Mouse (Mus musculus) limb, embryonic 14.5 days (tissue): ENCODE data around the gene Nfix. TPM values are rescaled to one million over a fixed set of nuclear protein-coding genes. Genes with fewer than 3 reads are reported as not detected.

Experiments
- ATAC-seq: fragments of 200-750 bp; cut with Nextera tagmentation; 2 replicates; pipeline ENCODE4 v1.8.0; 2017; ENCODE audit warnings: low read depth, moderate number of reproducible peaks, moderate TSS enrichment; ENCODE audit not compliant: low FRiP score
- DNase-seq: peaks from one replicate; pipeline ENCODE4 v3.0.0-alpha.2; 2015; ENCODE audit warnings: low spot score
- H3K27ac ChIP-seq: fragments of 300-500 bp; sonication (generic); replicated peaks from 2 replicates; pipeline ENCODE4 v1.5.1; 2014; ENCODE audit warnings: low read depth, mild to moderate bottlenecking, low read length, moderate library complexity, mixed read lengths
- H3K27me3 ChIP-seq: fragments of 300-500 bp; sonication (generic); 2 replicates; pipeline ENCODE4 v1.6.1; 2014; ENCODE audit warnings: low read length, mixed read lengths; ENCODE audit not compliant: control insufficient read depth, insufficient read depth
- H3K36me3 ChIP-seq: fragments of 300-500 bp; sonication (generic); 2 replicates; pipeline ENCODE4 v1.6.1; 2014; ENCODE audit warnings: mild to moderate bottlenecking, low read length, moderate library complexity, mixed read lengths; ENCODE audit not compliant: control insufficient read depth, insufficient read depth
- H3K4me1 ChIP-seq: fragments of 300-500 bp; sonication (generic); 2 replicates; pipeline ENCODE4 v1.6.1; 2014; ENCODE audit warnings: antibody characterized with exemption, low read length, mixed read lengths; ENCODE audit not compliant: control insufficient read depth, insufficient read depth
- H3K4me2 ChIP-seq: fragments of 300-500 bp; sonication (generic); replicated peaks from 2 replicates; pipeline ENCODE4 v1.6.1; 2014; ENCODE audit warnings: low read depth, mild to moderate bottlenecking, low read length, moderate library complexity; ENCODE audit not compliant: severe bottlenecking
- H3K4me3 ChIP-seq: fragments of 300-500 bp; sonication (generic); replicated peaks from 2 replicates; pipeline ENCODE4 v1.5.1; 2014; ENCODE audit warnings: low read length
- H3K9ac ChIP-seq: fragments of 300-500 bp; sonication (generic); 2 replicates; pipeline ENCODE4 v1.6.1; 2014; ENCODE audit warnings: mild to moderate bottlenecking, low read depth, low read length, moderate library complexity; ENCODE audit not compliant: severe bottlenecking
- H3K9me3 ChIP-seq: fragments of 300-500 bp; sonication (generic); 2 replicates; pipeline ENCODE4 v1.6.1; 2016; ENCODE audit warnings: low read length; ENCODE audit not compliant: control insufficient read depth
- POLR2A ChIP-seq: fragments of 200-500 bp; IDR thresholded peaks from 2 replicates; pipeline ENCODE4 v1.8.0; 2012; ENCODE audit warnings: inconsistent platforms, mild to moderate bottlenecking, moderate library complexity, borderline replicate concordance; ENCODE audit not compliant: insufficient read depth, insufficient read length; ENCODE audit errors: extremely low read depth
- WGBS: fragments of 180-500 bp; shearing (Covaris S2); extraction: QIAGEN DNeasy Blood & Tissue Kit; methylation state at CpG from one replicate; pipeline ENCODE4 v1.1.7; 2014; 5-methylcytosine and 5-hydroxymethylcytosine counted together
- polyA plus RNA-seq, 2 experiments: library from polyadenylated mRNA; depleted of rRNA in 1 of 2; stranded (reverse) in 1 of 2; unstranded in 1 of 2; fragments of >200 nt; fragmentation: Nextera tagmentation in 1 of 2; extraction: Ambion mirVana in 1 of 2; gene quantifications; 2 replicates each; pipeline versions ENCODE4 v1.2.1 to v1.2.3; 2012 to 2014

The Nfix gene
- polyA plus RNA-seq, 2 experiments = 81.2 to 100 TPM

DNA sequence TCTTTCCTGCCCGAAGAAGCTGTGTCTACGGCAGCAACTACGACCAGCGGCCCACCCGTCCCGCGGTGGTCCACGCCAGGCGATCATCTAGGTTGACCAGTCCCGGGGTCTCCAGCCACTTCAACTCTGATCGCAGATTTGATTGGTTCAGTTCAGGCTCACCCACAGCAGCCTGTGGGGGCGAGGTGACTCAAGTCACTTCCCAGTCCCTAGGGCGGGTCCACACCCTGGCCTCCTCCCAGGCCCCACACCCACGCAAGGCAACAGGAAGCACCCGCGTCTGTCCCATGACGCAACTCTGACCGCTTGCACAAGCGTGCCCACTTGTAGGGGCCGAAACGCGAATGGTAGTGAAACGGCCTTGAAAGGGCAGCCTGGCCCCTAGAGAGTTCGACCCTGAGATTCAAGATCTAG lies 138.7 kb downstream of the Nfix start:
- under 1% methylated on average over 24 of the region's 24 CpGs for WGBS
- H3K9me3 ChIP-seq = no peaks in the 10 kb centered on the region
- H3K4me3 ChIP-seq = peak overlapping the region; percentile 66
- no peaks in the 10 kb centered on the region for H3K27me3 ChIP-seq
- H3K4me2 ChIP-seq = peak overlapping the region; percentile 81
- H3K36me3 ChIP-seq = no peaks in the 10 kb centered on the region
- TF ChIP-seq POLR2A = no peak
- no peak for ATAC-seq
- peaks cover 45% of the 10 kb centered on the region for H3K4me1 ChIP-seq
- peak overlapping the region; percentile 89 for H3K9ac ChIP-seq
- peak overlapping the region; percentile 91 for H3K27ac ChIP-seq
- peak; percentile 54 for DNase-seq

DNA sequence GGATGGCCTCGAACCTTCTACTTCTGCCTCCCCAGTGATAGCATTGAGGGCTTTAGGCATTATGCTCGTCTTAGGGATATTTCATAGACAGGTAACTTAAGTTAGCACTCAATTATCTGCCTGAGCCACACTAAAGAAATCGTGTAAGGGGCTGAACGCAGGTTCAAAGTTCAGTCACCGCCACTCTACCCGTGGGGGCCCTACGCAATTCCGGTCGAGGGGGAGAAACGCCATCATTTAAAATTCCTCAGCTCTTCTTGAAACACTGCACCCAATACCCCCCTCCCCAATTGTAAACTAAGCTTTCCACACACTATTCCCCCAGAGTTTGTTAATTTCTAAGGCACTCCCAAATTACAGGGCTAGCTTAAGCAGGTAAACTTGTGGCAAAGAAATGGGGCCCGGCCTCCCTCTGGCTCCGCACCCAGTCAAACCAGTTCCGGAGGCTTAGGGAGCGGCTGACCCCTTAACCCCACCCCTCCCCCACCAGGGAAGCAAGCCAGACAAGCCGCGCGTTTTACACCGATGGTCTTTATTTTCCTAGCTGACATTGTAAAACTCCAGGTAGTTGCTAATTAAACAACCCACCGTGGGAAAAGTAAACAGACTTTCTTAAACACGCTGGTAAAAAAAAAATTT lies 139.2 kb downstream of the Nfix start:
- Histone ChIP-seq H3K27ac (peak overlapping the region; percentile 91), H3K36me3 (no peaks in the 10 kb centered on the region), H3K9ac (peak overlapping the region; percentile 89), H3K9me3 (no peaks in the 10 kb centered on the region), H3K4me3 (peak overlapping the region; percentile 66), H3K4me2 (peak overlapping the region; percentile 81), H3K27me3 (no peaks in the 10 kb centered on the region), H3K4me1 (peaks cover 46% of the 10 kb centered on the region)
- DNase-seq (peak; percentile 37), ATAC-seq (no peak)
- WGBS = 1% methylated on average over 20 of the region's 20 CpGs
- TF ChIP-seq POLR2A = no peak

- no peaks in the 10 kb centered on the region for H3K9me3 ChIP-seq
- TF ChIP-seq POLR2A = peak; percentile 52; the same call in 1 of the 2 replicates
- H3K4me2 ChIP-seq = peak overlapping the region; percentile 81
- WGBS = 2% methylated on average over 33 of the region's 33 CpGs
- H3K9ac ChIP-seq = peak overlapping the region; percentile 89
- no peaks in the 10 kb centered on the region for H3K36me3 ChIP-seq
- H3K4me1 ChIP-seq = peaks cover 51% of the 10 kb centered on the region
- H3K27ac ChIP-seq = peak overlapping the region; percentile 91
- H3K4me3 ChIP-seq = peak overlapping the region; percentile 66
- H3K27me3 ChIP-seq = no peaks in the 10 kb centered on the region
- ATAC-seq = no peak
- peak; percentile 66 for DNase-seq
These were observed 140.0 kb downstream of the Nfix start for GRCm38 (mm10) chr8:84659936-84660818.

DNA sequence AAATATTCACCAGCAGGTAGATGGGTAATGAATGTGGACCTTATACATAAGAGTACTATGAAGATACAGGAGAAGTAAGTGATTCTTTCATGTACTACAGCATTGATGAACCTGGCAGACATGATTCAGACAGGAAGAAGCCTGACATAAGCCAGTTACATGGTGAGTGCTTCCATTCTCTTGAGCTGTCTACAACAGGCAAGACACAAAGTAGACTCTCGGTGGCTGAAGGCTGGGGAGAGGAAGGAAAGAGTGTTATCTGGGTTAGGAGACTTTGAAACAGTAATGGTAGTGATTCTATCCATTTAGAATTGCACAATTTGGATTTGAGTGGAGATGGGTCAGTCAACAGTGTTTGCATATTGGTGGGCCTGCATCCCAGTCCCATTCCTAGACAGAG lies 141.2 kb downstream of the Nfix start:
- ATAC-seq = no peak
- no peak overlapping the region for H3K9ac ChIP-seq
- H3K4me3 ChIP-seq = no peak overlapping the region
- no peak for DNase-seq
- H3K36me3 ChIP-seq = no peaks in the 10 kb centered on the region
- WGBS = 77% methylated on average over 1 of the region's 1 CpGs
- H3K4me1 ChIP-seq = peaks cover 57% of the 10 kb centered on the region
- H3K27me3 ChIP-seq = no peaks in the 10 kb centered on the region
- no peak overlapping the region for H3K4me2 ChIP-seq
- H3K27ac ChIP-seq = no peak overlapping the region
- no peaks in the 10 kb centered on the region for H3K9me3 ChIP-seq
- no peak for TF ChIP-seq POLR2A

GRCm38 (mm10) chr8:84657680-84658079 lies 142.5 kb downstream of the Nfix start:
- DNase-seq (no peak), ATAC-seq (no peak)
- Histone ChIP-seq H3K9ac (no peak overlapping the region), H3K27me3 (no peaks in the 10 kb centered on the region), H3K4me1 (peaks cover 55% of the 10 kb centered on the region), H3K27ac (peak overlapping the region; percentile 97), H3K36me3 (no peaks in the 10 kb centered on the region), H3K9me3 (no peaks in the 10 kb centered on the region), H3K4me3 (no peak overlapping the region), H3K4me2 (no peak overlapping the region)
- TF ChIP-seq POLR2A = no peak
- WGBS = 47% methylated on average over 4 of the region's 4 CpGs
